Mouse (Mus musculus) testis, postnatal 10 days (tissue): ENCODE results near the gene Slf2.

Source experiments
- DNase-seq: peaks from one replicate; pipeline ENCODE4 v3.0.0; 2021; ENCODE audit warnings: low spot score

The Slf2 gene

DNA sequence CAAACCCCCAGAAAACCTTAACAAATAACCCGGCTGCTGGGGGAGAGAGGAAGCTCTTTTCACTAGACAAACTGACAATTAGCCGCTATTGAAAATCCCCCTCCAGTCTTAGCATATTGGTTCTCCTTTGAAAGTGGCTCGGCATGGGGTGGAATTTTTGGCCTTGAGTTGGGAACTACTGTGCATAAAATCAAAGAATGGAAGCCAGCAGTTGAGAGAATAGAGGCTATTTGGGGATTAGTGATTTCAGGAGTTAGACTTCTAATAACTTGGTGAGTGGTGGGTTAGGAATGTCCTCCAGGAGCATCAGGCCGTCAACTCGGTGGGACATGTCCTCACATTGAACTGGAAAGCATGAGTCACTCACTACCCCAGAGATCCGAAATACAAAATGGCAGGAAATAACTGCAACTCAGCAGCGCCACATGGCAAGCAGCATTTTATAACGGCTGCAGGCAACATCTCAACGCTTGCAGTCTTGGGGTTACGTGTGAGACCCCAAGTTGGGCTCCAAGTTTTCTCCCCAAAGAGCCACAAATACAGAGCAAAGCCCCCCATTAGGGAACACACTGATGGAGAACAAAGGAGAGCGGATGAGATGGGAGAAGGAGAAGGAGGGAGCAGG, 22.0 kb upstream of the Slf2 start:
- no peak for DNase-seq

DNA sequence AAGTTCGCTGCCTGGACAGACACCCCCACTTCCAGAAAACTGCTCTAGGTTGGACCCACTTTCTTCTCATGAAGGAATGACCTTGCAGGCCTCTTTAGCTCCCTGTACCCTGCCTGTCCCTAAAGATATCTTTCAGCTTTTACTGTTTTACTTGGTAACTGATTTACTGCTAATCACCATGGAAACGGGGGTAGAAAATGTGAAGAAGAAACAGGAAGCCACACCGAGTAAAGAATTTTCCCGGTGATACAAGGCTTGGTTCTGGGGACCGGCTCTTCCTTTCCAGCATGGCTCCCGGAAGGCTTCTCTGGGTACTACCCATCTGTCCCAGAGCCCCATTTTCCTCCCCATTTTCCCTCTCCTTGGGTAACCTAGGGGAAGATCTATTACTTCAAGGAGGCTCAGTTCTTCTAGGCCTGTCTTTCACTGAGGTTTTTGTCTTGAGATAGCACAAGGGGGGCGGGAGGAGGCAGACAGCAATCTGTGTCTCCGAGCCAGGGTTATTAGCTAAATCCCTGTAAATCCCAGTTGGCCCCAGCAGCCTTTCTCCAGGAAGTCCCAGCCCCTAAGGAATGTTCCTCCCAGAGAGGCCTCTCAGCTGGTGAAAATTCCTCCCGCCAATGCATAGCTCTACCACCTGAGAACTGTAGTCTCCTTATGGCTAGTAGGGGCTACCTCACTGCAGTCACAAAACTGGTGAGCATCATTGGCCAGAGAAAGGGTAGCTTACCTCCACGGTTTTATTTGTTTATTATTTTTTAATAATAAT, 16.3 kb upstream of the Slf2 start:
- peak; percentile 41 for DNase-seq

GRCm38 (mm10) chr19:44918171-44918570, 12.8 kb upstream of the Slf2 start:
- DNase-seq: no peak

DNA sequence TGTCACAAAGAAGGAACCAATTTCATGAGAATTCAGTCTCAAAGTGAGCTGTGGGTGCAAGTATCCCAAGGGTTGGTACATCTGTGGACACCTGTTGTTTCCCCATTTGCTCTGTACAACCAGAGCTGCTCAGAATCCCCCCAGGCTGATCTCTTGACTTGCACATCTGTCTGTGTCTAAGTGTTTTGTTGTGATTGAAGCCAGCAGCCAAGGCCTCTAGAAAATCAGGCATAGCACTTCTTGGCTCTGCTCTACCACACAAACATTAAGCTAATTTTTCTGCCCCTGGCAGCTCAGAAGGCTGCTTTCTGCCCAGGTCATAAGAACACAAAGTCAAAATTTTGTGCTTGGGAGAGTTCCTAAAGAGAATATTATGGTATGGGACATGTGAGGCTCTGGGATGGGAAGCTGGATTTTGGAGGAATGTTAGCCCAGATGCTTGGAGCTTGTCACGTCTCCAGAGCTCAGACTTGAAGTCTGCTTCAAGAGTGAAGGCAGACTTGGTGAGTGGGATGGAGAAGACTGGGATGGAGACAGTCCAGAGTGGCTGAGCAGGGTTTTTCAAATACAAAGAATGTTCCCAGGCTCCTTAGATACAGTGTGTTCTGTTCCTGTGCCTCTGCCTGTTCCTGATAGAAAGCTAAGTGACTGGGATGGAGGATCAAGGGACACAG, 9.3 kb upstream of the Slf2 start:
- no peak for DNase-seq

GRCm38 (mm10) chr19:44922521-44922920, 8.4 kb upstream of the Slf2 start:
- DNase-seq: no peak

DNA sequence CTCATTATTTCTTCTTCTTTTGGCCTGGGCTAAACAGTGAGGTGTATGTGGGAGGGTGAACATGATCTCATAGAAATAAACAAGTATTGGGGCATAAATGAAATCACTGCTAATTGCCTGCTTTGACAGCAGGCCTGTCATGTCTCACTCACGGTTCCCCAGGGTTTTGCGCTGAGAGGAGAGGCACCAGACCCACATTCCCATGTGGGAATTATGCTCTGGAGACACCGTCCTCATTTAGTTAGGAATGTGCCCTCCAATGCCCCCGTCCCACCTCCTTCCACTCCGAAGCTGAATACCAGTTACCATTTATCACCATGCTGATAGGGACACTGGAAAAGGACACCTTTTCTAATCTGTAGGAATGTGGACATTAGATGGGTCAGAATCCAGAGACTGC, 6.3 kb upstream of the Slf2 start:
- no peak for DNase-seq

- DNase-seq: no peak
Measured at GRCm38 (mm10) chr19:44926781-44927180, 4.2 kb upstream of the Slf2 start.

GRCm38 (mm10) chr19:44927250-44927649, 3.7 kb upstream of the Slf2 start:
- no peak for DNase-seq

DNA sequence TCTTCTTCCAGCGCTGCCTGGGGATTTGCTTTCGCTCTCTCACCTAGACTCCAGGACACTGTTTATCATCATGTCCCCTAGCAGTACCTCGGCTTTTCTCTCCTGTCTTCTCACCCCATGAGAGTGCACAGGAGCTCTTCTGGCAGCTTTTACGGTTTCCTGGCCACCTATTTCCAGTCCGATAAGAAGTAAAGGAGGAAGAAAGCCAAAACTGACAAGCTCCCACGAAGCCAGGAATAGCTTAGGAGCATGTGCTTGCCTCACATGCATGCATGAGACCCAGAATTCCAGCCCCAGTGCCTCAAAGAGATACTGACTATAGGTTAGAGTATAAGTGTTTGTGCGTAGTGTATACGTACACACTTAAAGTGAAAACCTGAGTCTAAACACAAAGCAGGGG, 2.8 kb upstream of the Slf2 start:
- no peak for DNase-seq

DNA sequence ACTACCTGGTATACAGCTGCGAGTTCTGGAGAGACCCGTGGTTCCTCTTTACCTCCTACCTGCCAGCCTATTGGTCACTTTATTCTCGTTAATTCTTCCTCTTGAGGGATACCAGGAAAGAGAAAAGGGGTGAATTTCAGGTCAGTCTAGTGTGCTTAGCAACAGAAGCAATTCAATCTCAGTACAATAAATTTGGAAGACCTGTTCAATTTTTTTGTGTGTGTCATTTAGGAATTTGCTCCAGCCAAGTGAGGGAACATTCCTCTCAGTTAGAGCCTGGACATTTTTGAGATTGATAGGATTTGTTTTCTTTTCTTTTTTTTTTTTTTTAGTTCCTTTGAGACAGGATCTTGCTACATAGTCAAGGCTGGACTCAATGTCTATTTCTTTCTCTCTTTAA, 1.7 kb upstream of the Slf2 start:
- no peak for DNase-seq

DNA sequence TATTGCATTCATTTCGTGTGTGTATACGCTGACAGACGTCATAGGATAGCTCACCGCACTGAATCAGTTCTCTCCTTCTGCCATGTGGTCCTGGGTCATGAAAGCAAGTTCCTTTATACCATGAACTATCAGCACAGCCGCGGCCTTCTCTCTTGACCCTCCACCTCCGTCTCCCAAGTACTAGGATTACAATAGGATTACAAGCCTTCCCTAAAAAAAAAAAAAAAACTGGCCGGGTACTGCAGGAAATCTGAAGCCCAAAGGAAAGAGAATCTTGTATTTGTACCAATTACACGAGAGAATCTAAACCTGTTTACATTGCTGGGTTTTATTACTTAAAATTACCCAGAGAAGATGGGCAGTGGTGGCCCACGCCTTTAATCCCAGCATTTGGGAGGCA, 1.3 kb upstream of the Slf2 start:
- no peak for DNase-seq

DNA sequence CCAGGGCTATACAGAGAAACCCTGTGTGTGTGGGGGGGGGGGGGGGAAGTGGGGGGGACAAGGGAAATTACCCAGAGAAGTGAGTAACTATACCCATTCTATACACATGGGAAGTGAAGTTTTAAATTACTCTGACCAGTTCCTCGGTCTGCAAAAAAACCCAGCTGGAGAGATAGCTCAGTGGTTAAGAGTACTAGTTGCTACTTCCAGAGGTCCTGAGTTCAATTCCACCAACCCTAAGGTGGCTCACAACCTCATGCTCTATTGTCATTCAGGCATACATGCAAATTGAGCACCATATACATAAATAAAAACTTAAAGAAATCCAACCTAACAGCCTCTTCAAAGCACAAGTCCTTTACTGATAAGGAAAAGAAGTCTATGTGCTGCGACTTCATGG, 829 bp upstream of the Slf2 start:
- no peak for DNase-seq

DNA sequence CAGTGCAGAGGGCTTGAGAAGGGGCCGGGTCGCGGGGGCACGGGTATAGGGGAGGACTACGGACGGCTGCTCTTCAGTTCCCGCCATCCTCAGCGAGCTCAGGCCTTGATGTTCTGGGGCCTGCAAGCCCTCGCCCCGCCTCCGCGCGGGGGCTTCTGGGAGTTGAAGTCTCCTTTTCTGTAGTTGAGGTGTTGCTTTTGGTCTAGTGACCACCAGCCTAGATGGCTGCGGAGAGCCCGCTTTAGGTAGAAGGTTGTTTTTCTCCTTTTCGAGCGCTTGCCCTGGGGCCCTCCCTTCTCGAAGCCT, 456 bp downstream of the Slf2 start:
- peak; percentile 94 for DNase-seq

- no peak for DNase-seq
Measured at GRCm38 (mm10) chr19:44932051-44932450, 1.1 kb downstream of the Slf2 start.

DNA sequence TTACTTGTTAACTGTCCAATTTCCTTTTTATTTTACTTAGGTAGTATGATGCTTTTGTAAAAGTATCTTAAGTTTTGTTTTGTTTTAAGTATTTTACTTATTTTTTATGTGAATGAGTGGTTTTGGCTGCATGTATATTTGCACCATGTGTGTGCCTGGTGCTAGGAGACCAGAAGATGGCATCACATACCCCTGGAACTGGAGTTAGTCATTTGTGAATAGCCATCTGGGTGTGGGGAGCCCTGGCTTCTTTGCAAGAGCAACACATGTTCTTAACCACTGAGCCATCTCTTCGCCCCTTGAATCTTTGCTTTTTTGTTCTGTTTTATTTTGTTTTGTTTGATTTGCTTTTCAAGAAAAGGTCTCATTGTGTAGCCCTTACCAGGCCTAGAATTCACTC, 2.2 kb downstream of the Slf2 start:
- no peak for DNase-seq

GRCm38 (mm10) chr19:44959633-44960032, 28.7 kb downstream of the Slf2 start:
- DNase-seq: no peak

DNA sequence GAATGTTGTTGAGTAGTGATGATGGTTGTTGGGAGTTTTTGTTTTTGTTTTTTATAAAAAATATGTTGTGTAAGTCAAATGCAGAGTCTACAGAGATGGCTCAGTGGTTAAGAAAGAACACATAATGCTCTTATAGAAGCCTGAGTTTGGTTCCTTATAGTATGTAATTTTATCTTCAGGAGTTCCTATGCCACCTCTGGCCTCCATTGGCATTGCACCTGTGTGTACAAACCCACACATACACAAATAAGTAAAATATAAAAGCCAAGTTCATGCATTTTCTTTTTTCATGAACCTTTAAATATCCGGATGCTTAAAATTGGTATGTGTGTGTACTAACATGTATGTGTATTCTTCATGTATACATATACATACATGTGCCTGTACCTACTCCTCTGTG, 35.0 kb downstream of the Slf2 start:
- no peak for DNase-seq

- no peak for DNase-seq
Measured at GRCm38 (mm10) chr19:44968329-44968728, 37.4 kb downstream of the Slf2 start.

- DNase-seq: no peak
Measured at GRCm38 (mm10) chr19:44976636-44977035, 45.7 kb downstream of the Slf2 start.

GRCm38 (mm10) chr19:44977148-44977547, 46.2 kb downstream of the Slf2 start:
- no peak for DNase-seq

GRCm38 (mm10) chr19:44980787-44981186, 49.8 kb downstream of the Slf2 start:
- no peak for DNase-seq

DNA sequence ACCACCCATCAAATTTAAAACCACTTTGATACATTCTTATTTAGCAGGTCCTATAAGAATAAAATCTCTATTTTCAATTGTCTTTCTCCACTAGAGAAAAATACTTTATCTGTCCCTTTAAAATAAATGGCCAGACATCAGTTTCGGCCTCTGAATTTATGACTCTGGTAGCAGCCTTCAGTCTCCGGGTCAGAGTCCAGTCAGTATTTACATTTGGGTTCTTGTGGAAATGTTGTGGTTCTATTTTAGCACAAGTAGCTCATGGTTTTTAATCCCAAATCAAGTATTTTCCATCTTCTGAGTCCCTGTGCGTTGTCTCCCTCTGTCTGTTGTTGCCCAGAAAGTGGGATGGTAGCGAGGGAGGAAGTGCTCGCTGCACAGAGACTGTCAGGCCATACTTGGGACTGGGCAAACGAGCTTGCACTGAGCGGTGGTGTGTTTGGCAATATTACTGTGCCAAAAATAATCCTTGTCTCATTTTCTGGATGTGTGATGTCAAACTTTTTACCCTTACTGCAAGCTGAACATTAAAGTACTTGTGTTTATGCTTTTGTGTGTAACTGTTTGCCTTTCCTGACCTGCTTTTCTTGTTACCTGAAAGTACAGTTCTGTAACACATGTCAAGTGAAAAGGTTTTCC, 51.6 kb downstream of the Slf2 start:
- DNase-seq: no peak

- no peak for DNase-seq
Measured at GRCm38 (mm10) chr19:44983366-44983765, 52.4 kb downstream of the Slf2 start.
